Mouse (Mus musculus) cerebellum, adult 2 months (tissue): Measurements from ENCODE around the gene Gm20458. TPM values are rescaled to one million over a fixed set of nuclear protein-coding genes. Genes with fewer than 3 reads are reported as not detected.

Experiments used
- DNase-seq, 2 experiments: peaks; one replicate each; pipeline ENCODE4 v3.0.0; 2021
- H3K27ac ChIP-seq: fragments of 200-500 bp; 2 replicates; pipeline ENCODE4 v1.5.1; 2012; ENCODE audit warnings: low read length, control low read depth, inconsistent platforms; ENCODE audit not compliant: insufficient read depth
- H3K27me3 ChIP-seq: fragments of 200-500 bp; 2 replicates; pipeline ENCODE4 v1.6.1; 2012; ENCODE audit warnings: inconsistent platforms, mild to moderate bottlenecking, low read length, moderate library complexity; ENCODE audit not compliant: control insufficient read depth, insufficient read depth
- H3K4me1 ChIP-seq: fragments of 200-500 bp; 2 replicates; pipeline ENCODE4 v1.6.1; 2011; ENCODE audit warnings: low read length; ENCODE audit not compliant: control insufficient read depth, insufficient read depth
- H3K4me3 ChIP-seq: fragments of 200-500 bp; replicated peaks from 2 replicates; pipeline ENCODE3; 2011; ENCODE audit warnings: mild to moderate bottlenecking, low read depth, low read length, control low read depth; ENCODE audit not compliant: insufficient read depth
- CTCF ChIP-seq: fragments of 200-500 bp; IDR thresholded peaks from 2 replicates; pipeline ENCODE4 v1.5.1; 2011; ENCODE audit warnings: low read depth, mild to moderate bottlenecking, control low read depth, low read length, moderate library complexity, borderline replicate concordance; ENCODE audit not compliant: insufficient read depth
- POLR2A ChIP-seq: fragments of 200-500 bp; IDR thresholded peaks from 2 replicates; pipeline ENCODE4 v1.6.1; 2011; ENCODE audit warnings: low read length, control low read depth, borderline replicate concordance; ENCODE audit not compliant: insufficient read depth
- WGBS: fragments of 180-500 bp; shearing (Covaris S2); methylation state at CpG from one replicate; pipeline ENCODE4 v1.1.7; 2018; 5-methylcytosine and 5-hydroxymethylcytosine counted together
- polyA plus RNA-seq: library from polyadenylated mRNA; depleted of rRNA; stranded (reverse); fragments of >200 nt; gene quantifications from 2 replicates; pipeline ENCODE4 v1.2.3, GENCODE M21; 2012

The Gm20458 gene
- polyA plus RNA-seq, 1 experiment, result 16.7 TPM

- WGBS, result 89% methylated on average over 14 of the region's 14 CpGs
- H3K4me1 ChIP-seq, result no peaks in the 10 kb centered on the region
- H3K27ac ChIP-seq, result no peak overlapping the region
- no peaks in the 10 kb centered on the region for H3K27me3 ChIP-seq
- no peak for DNase-seq
- no peak for TF ChIP-seq POLR2A
- TF ChIP-seq CTCF, result no peak
- H3K4me3 ChIP-seq, result no peak overlapping the region
Observed at GRCm38 (mm10) chr2:164449341-164450042, 11.3 kb upstream of the Gm20458 start.

GRCm38 (mm10) chr2:164452000-164452676, 8.6 kb upstream of the Gm20458 start:
- Histone ChIP-seq H3K4me3 (no peak overlapping the region), H3K27me3 (no peaks in the 10 kb centered on the region), H3K27ac (no peak overlapping the region), H3K4me1 (no peaks in the 10 kb centered on the region)
- TF ChIP-seq CTCF (no peak), POLR2A (no peak)
- DNase-seq, result no peak
- WGBS, result 25% methylated on average over 13 of the region's 13 CpGs

DNA sequence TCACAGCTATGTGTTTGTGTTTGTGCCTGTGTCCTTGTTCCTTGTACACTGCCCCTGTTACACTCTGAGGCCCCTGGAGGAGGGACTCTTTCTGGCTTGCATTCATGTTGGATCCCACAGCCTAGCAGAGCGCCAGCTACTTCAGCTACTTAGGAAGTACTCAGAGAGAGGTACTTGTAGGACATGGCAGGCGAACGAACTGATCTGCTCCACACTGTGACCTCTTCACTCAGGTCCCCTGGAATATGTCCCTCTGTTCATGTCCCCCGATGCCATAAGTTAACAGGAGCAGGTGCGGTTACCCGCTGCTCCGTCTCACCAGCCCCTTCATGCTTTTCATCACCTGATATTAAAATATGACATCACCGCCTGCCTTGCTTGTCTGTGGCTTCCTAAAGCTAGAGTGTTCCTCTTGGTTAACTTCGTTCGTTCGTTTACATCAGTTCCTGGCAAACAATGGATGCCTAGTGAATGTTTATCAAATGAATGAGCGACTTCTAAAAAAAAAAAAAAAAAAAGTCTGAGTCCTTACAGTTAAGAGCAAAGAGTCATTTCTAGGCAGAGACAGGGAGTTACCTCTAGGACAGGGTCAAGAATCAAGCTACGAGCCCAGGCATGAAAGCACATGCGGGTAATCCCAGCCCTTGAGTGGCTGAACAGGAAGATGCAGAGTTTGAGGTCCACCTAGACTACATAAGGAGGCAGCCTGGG, 7.6 kb upstream of the Gm20458 start:
- TF ChIP-seq POLR2A (no peak), CTCF (no peak)
- no peaks in the 10 kb centered on the region for H3K27me3 ChIP-seq
- H3K4me3 ChIP-seq, result no peak overlapping the region
- no peak for DNase-seq
- no peak overlapping the region for H3K27ac ChIP-seq
- WGBS, result 78% methylated on average over 14 of the region's 14 CpGs
- no peaks in the 10 kb centered on the region for H3K4me1 ChIP-seq

- WGBS, result 64% methylated on average over 7 of the region's 7 CpGs
- DNase-seq, result no peak
- H3K4me1 ChIP-seq, result no peaks in the 10 kb centered on the region
- no peak overlapping the region for H3K27ac ChIP-seq
- no peak overlapping the region for H3K4me3 ChIP-seq
- TF ChIP-seq CTCF (no peak), POLR2A (no peak)
- no peaks in the 10 kb centered on the region for H3K27me3 ChIP-seq
Observed at GRCm38 (mm10) chr2:164453887-164454500, 6.8 kb upstream of the Gm20458 start.

- 45% methylated on average over 10 of the region's 10 CpGs for WGBS
- H3K27ac ChIP-seq, result no peak overlapping the region
Observed at GRCm38 (mm10) chr2:164454846-164455245, 5.9 kb upstream of the Gm20458 start.

DNA sequence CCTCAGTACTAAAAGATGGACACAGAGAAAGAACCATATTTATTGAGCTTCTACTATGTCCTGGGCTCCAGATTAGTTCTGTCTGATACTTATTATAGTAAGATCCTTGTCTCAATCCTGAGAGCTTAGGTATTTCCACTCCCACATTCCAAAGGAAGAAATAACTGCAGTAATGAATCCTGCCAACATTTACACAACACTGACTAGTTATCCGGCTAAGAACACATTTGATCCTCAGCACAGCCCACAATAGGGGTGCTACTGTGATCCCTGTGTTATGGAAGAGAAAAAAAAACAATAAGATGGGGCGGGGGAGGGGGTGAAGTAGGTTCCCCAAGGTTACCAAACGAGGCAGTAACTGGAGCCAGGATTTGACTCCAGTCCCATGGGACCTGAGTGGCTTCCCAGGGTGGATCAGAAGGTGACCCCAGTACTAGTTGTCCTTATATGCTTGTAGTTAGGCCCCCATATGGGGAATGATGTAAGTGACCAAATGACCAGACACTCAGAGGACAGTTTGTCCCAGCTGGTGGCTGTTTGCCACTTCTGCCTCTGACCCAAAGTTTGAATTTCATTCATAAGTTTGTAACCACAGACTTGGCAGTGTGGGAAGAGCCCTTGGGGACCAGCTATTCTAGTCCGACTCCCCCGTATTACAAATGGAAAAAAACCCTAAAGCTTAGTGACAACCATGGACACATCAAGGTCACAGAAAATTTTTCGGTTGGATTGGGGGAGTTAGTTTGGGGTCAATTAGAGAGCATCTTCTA, 5.2 kb upstream of the Gm20458 start:
- Histone ChIP-seq H3K27me3 (no peaks in the 10 kb centered on the region), H3K27ac (no peak overlapping the region), H3K4me1 (no peaks in the 10 kb centered on the region), H3K4me3 (no peak overlapping the region)
- DNase-seq, result no peak
- no peak for TF ChIP-seq POLR2A
- no peak for TF ChIP-seq CTCF
- WGBS, result 61% methylated on average over 6 of the region's 6 CpGs

More at GRCm38 (mm10) chr2:164454846-164455245, 5.9 kb upstream of the Gm20458 start:
- TF ChIP-seq POLR2A, result no peak
- TF ChIP-seq CTCF, result no peak
- no peak for DNase-seq
- Histone ChIP-seq H3K27me3 (no peaks in the 10 kb centered on the region), H3K4me1 (no peaks in the 10 kb centered on the region), H3K4me3 (no peak overlapping the region)

DNA sequence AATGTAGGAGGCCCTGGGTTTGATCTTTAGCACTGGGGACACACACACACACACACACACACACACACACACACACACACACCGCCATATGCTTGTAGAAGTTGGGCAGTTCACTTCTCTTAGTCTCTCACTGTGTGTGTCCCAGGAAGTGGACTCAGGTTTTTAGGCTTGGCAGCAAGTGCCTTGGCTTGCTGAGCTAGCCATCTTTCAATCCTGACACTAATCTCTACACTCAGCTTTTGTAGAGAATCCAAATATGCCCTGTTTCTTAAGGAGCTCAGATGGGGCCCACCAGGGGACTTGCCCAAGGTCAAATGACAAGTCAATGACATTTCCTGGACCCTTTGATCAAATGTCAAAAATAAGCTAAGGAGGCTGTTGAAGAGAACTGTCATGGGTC, 4.4 kb upstream of the Gm20458 start:
- no peak overlapping the region for H3K27ac ChIP-seq
- 94% methylated on average over 1 of the region's 1 CpGs for WGBS

More for the DNA sequence above, 4.4 kb upstream of the Gm20458 start:
- TF ChIP-seq POLR2A (no peak), CTCF (no peak)
- H3K4me1 ChIP-seq, result no peaks in the 10 kb centered on the region
- DNase-seq, result no peak
- H3K27me3 ChIP-seq, result no peaks in the 10 kb centered on the region
- H3K4me3 ChIP-seq, result no peak overlapping the region
